Mouse (Mus musculus): ENCODE data around the gene Ggt7. TPM values are rescaled to one million over a fixed set of nuclear protein-coding genes. Genes with fewer than 3 reads are reported as not detected.
"Not testable (repeated sequence)": the region's sequence is repeated elsewhere in the genome, so short reads cannot be mapped to it uniquely, and the experiment has no call there.

Ggt7 gene
- total RNA-seq, 4 experiments from 2014 or later, result 112 to 119 (median 115) TPM

GRCm38 (mm10) chr2:155512479-155512878 is 5.6 kb downstream of the Ggt7 start:
- no peak for DNase-seq (ENCODE audit: low spot score in 2 of 2)

- DNase-seq (ENCODE audit: low spot score in 2 of 2), result peak; percentile 51 to 52
These were observed 10.1 kb downstream of the Ggt7 start for GRCm38 (mm10) chr2:155507721-155508470.

GRCm38 (mm10) chr2:155505811-155506210 is 12.2 kb downstream of the Ggt7 start:
- no peak for DNase-seq (ENCODE audit: low spot score in 2 of 2)

- no peak for DNase-seq (ENCODE audit: low spot score in 2 of 2)
These were observed 13.3 kb downstream of the Ggt7 start for GRCm38 (mm10) chr2:155504440-155505355.

DNA sequence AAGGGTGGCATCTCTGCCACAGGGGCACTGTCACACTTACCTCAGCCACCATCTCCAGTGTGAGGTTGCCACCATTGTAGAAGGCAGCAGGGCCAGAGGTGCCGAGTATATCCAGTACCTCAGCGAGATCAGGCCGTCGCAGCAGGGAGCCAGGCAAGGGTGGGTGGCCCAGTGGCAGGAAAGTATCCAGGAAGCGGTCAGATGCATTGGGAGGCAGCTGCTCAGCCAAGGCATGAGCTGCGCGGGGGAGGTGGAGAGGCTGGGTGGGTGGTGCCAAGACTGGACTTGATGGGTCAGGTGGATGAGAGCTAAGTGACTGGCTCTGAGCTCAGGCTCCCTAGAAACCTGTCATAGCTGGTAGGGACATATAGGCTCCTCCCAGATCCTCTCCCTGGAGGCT is 15.4 kb downstream of the Ggt7 start:
- no peak for DNase-seq (ENCODE audit: low spot score in 2 of 2)

- no peak for DNase-seq (ENCODE audit: low spot score in 2 of 2)
These were observed 27.0 kb downstream of the Ggt7 start for GRCm38 (mm10) chr2:155490998-155491397.

- DNase-seq (ENCODE audit: low spot score in 2 of 2), result peak in 1 of 2 experiments; percentile 61
These were observed 36.0 kb downstream of the Ggt7 start for GRCm38 (mm10) chr2:155482021-155482420.

GRCm38 (mm10) chr2:155473570-155474088 is 44.4 kb downstream of the Ggt7 start, which contains the start of gene Ncoa6:
Gene Ncoa6, minus strand, starts transcription at chr2:155473894.
- peak in 1 of 2 experiments; percentile 42 for DNase-seq (ENCODE audit: low spot score in 2 of 2)

- DNase-seq (ENCODE audit: low spot score in 2 of 2), result no peak
These were observed 45.1 kb downstream of the Ggt7 start for GRCm38 (mm10) chr2:155472671-155473569.

- DNase-seq (ENCODE audit: low spot score in 2 of 2), result no peak
These were observed 51.2 kb downstream of the Ggt7 start for GRCm38 (mm10) chr2:155466861-155467260.

DNA sequence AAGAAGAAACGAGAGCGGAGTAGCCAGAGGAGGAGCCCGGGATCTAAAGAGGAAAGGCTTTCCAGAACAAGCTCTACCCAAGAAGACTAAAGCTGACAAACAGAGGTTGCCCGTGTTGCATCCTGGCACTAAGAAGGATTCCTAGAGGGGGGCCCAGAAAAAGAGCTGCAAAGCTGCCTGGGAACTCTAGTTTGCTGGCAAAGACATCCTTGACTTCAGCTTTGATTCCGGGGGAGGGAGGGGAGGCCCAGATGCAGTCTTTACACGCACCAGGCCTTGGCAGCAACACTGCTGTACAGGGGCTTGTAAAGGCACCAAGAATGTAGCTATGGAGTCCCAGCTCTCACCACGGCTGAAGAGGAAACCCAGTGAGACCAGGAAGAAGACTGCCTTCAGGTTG is 64.4 kb downstream of the Ggt7 start:
- DNase-seq (ENCODE audit: low spot score in 2 of 2), result no peak

- no peak for DNase-seq (ENCODE audit: low spot score in 2 of 2)
These were observed 66.8 kb downstream of the Ggt7 start for GRCm38 (mm10) chr2:155451256-155451655.

- not testable (repeated sequence) for DNase-seq (ENCODE audit: low spot score in 2 of 2)
These were observed 70.1 kb downstream of the Ggt7 start for GRCm38 (mm10) chr2:155447906-155448305.

GRCm38 (mm10) chr2:155443446-155443845 is 74.6 kb downstream of the Ggt7 start:
- DNase-seq (ENCODE audit: low spot score in 2 of 2), result no peak

GRCm38 (mm10) chr2:155442916-155443315 is 75.1 kb downstream of the Ggt7 start:
- DNase-seq (ENCODE audit: low spot score in 2 of 2), result no peak

Other genes with a start within 250 kb of the Ggt7 start
- gene Map1lc3a, start 241.9 kb downstream of the Ggt7 start, total RNA-seq (2022), result 100 to 1,000 TPM; 208 to 237 (median 223) TPM
- 10 to 100 TPM; 27.7 to 32.6 (median 30.2) TPM for gene Pigu, start 160.8 kb downstream of the Ggt7 start, total RNA-seq (2022)
- gene Trp53inp2, start 137.2 kb downstream of the Ggt7 start, total RNA-seq (2022), result 100 to 1,000 TPM; 108 to 119 (median 111) TPM
- 10 to 100 TPM; 58.1 to 63.8 (median 62.3) TPM for gene Ncoa6, start 44.3 kb downstream of the Ggt7 start, total RNA-seq (2022)
- gene Acss2, start 289 bp downstream of the Ggt7 start, total RNA-seq (2022), result 10 to 100 TPM; 61.2 to 72.6 (median 61.8) TPM
- 10 to 100 TPM; 21.4 to 26.8 (median 22.2) TPM for gene Gss, start 74.6 kb upstream of the Ggt7 start, total RNA-seq (2022)
- gene Myh7b, start 93.0 kb upstream of the Ggt7 start, total RNA-seq (2022), result 1 to 10 TPM; 2.6 to 6.0 (median 4.5) TPM
- 100 to 1,000 TPM; 158 to 175 (median 167) TPM for gene Trpc4ap, start 174.1 kb upstream of the Ggt7 start, total RNA-seq (2022)
- gene Edem2, start 211.2 kb upstream of the Ggt7 start, total RNA-seq (2022), result 10 to 100 TPM; 23.9 to 33.5 (median 27.8) TPM
- gene Gm17581, start 217.6 kb upstream of the Ggt7 start, total RNA-seq (2022), result not detected
- gene Procr, start 232.9 kb upstream of the Ggt7 start, total RNA-seq (2022), result 1 to 10 TPM in 3 of 4 experiments, under 1 TPM in 1; 0.85 to 2.6 (median 1.3) TPM